Mouse (Mus musculus): ENCODE measurements at regions not wholly inside any gene's neighbourhood (a gene's known extent, or its start where the extent isn't known, plus 50 kb on each side); places are given as distances from the start of the nearest gene placed in this dataset.
A peak's percentile ranks its signal among the peaks of the same experiment; 100 is the strongest.
"Not testable (repeated sequence)": the region's sequence is repeated elsewhere in the genome, so short reads cannot be mapped to it uniquely, and the experiment has no call there.

GRCm38 (mm10) chr14:46604886-46605531 lies 155.3 kb upstream of the Cdkn3 start:
- ATAC-seq (replicated peaks; ENCODE audit: low FRiP score, low TSS enrichment, poor library complexity, severe bottlenecking) = no peak

- ATAC-seq (replicated peaks; ENCODE audit: low FRiP score, low TSS enrichment, poor library complexity, severe bottlenecking) = no peak
Measured at GRCm38 (mm10) chr14:46604156-46604885, 156.0 kb upstream of the Cdkn3 start.

- no peak for ATAC-seq (replicated peaks; ENCODE audit: low FRiP score, low TSS enrichment, poor library complexity, severe bottlenecking)
Measured at GRCm38 (mm10) chr14:46596696-46597359, 163.5 kb upstream of the Cdkn3 start.

GRCm38 (mm10) chr14:46594151-46594550 lies 166.2 kb upstream of the Cdkn3 start:
- ATAC-seq (replicated peaks; ENCODE audit: low FRiP score, low TSS enrichment, poor library complexity, severe bottlenecking) = no peak

GRCm38 (mm10) chr14:46591753-46592359 lies 168.5 kb upstream of the Cdkn3 start:
- ATAC-seq (replicated peaks; ENCODE audit: low FRiP score, low TSS enrichment, poor library complexity, severe bottlenecking) = no peak

- ATAC-seq (replicated peaks; ENCODE audit: low FRiP score, low TSS enrichment, poor library complexity, severe bottlenecking) = no peak
Measured at GRCm38 (mm10) chr14:46591211-46591610, 169.1 kb upstream of the Cdkn3 start.

- no peak for ATAC-seq (replicated peaks; ENCODE audit: low FRiP score, low TSS enrichment, poor library complexity, severe bottlenecking)
Measured at GRCm38 (mm10) chr14:46586093-46586492, 174.2 kb upstream of the Cdkn3 start.

GRCm38 (mm10) chr14:46578051-46579000 lies 182.0 kb upstream of the Cdkn3 start:
- 0 out of 2 replicates have a peak, but pooled peaks have one; percentile 10 for ATAC-seq (replicated peaks; ENCODE audit: low FRiP score, low TSS enrichment, poor library complexity, severe bottlenecking)

- ATAC-seq (replicated peaks; ENCODE audit: low FRiP score, low TSS enrichment, poor library complexity, severe bottlenecking) = no peak
Measured at GRCm38 (mm10) chr14:46575889-46576288, 184.5 kb upstream of the Cdkn3 start.

- ATAC-seq (replicated peaks; ENCODE audit: low FRiP score, low TSS enrichment, poor library complexity, severe bottlenecking) = no peak
Measured at GRCm38 (mm10) chr14:46575414-46575813, 184.9 kb upstream of the Cdkn3 start.

- peak; percentile 85 for ATAC-seq (replicated peaks; ENCODE audit: low FRiP score, low TSS enrichment, poor library complexity, severe bottlenecking)
Measured at GRCm38 (mm10) chr14:46573401-46573800, 182.9 kb upstream of the Bmp4 start.

- ATAC-seq (replicated peaks; ENCODE audit: low FRiP score, low TSS enrichment, poor library complexity, severe bottlenecking) = not testable (repeated sequence)
Measured at GRCm38 (mm10) chr14:46572972-46573371, 182.5 kb upstream of the Bmp4 start.

- ATAC-seq (replicated peaks; ENCODE audit: low FRiP score, low TSS enrichment, poor library complexity, severe bottlenecking) = no peak
Measured at GRCm38 (mm10) chr14:46571841-46572240, 181.4 kb upstream of the Bmp4 start.

GRCm38 (mm10) chr14:46569273-46569672 lies 178.8 kb upstream of the Bmp4 start:
- ATAC-seq (replicated peaks; ENCODE audit: low FRiP score, low TSS enrichment, poor library complexity, severe bottlenecking) = no peak

- ATAC-seq (replicated peaks; ENCODE audit: low FRiP score, low TSS enrichment, poor library complexity, severe bottlenecking) = no peak
Measured at GRCm38 (mm10) chr14:46567411-46567780, 176.9 kb upstream of the Bmp4 start.

- no peak for ATAC-seq (replicated peaks; ENCODE audit: low FRiP score, low TSS enrichment, poor library complexity, severe bottlenecking)
Measured at GRCm38 (mm10) chr14:46566681-46567410, 176.4 kb upstream of the Bmp4 start.

GRCm38 (mm10) chr14:46564998-46565397 lies 174.5 kb upstream of the Bmp4 start:
- ATAC-seq (replicated peaks; ENCODE audit: low FRiP score, low TSS enrichment, poor library complexity, severe bottlenecking) = 0 out of 2 replicates have a peak, but pooled peaks have one; percentile 63

- no peak for ATAC-seq (replicated peaks; ENCODE audit: low FRiP score, low TSS enrichment, poor library complexity, severe bottlenecking)
Measured at GRCm38 (mm10) chr14:46562016-46562415, 171.5 kb upstream of the Bmp4 start.
